Mouse (Mus musculus): ENCODE data around the gene Rap2b.

Gene Rap2b

GRCm38 (mm10) chr3:61376001-61376400 lies 14.6 kb downstream of the Rap2b start:
- no peak for DNase-seq (ENCODE audit: low spot score in 2 of 2)

GRCm38 (mm10) chr3:61386368-61386767 lies 24.9 kb downstream of the Rap2b start:
- no peak for DNase-seq (ENCODE audit: low spot score in 2 of 2)

- no peak for DNase-seq (ENCODE audit: low spot score in 2 of 2)
Measured at GRCm38 (mm10) chr3:61391564-61391963, 30.1 kb downstream of the Rap2b start.

- no peak for DNase-seq (ENCODE audit: low spot score in 2 of 2)
Measured at GRCm38 (mm10) chr3:61392881-61393280, 31.4 kb downstream of the Rap2b start.

GRCm38 (mm10) chr3:61393520-61393919 lies 32.1 kb downstream of the Rap2b start:
- DNase-seq (ENCODE audit: low spot score in 2 of 2), result no peak

- DNase-seq (ENCODE audit: low spot score in 2 of 2), result no peak
Measured at GRCm38 (mm10) chr3:61395382-61395781, 33.9 kb downstream of the Rap2b start.

GRCm38 (mm10) chr3:61396728-61397127 lies 35.3 kb downstream of the Rap2b start:
- DNase-seq (ENCODE audit: low spot score in 2 of 2), result no peak

GRCm38 (mm10) chr3:61400823-61401387 lies 39.5 kb downstream of the Rap2b start:
- no peak for DNase-seq (ENCODE audit: low spot score in 2 of 2)

GRCm38 (mm10) chr3:61406921-61407320 lies 45.5 kb downstream of the Rap2b start:
- DNase-seq (ENCODE audit: low spot score in 2 of 2), result no peak

- DNase-seq (ENCODE audit: low spot score in 2 of 2), result no peak
Measured at GRCm38 (mm10) chr3:61409683-61410082, 48.2 kb downstream of the Rap2b start.

- no peak for DNase-seq (ENCODE audit: low spot score in 2 of 2)
Measured at GRCm38 (mm10) chr3:61415883-61416282, 54.4 kb downstream of the Rap2b start.
